Mouse (Mus musculus): ENCODE results near the gene Bbs12.

Gene Bbs12

DNA sequence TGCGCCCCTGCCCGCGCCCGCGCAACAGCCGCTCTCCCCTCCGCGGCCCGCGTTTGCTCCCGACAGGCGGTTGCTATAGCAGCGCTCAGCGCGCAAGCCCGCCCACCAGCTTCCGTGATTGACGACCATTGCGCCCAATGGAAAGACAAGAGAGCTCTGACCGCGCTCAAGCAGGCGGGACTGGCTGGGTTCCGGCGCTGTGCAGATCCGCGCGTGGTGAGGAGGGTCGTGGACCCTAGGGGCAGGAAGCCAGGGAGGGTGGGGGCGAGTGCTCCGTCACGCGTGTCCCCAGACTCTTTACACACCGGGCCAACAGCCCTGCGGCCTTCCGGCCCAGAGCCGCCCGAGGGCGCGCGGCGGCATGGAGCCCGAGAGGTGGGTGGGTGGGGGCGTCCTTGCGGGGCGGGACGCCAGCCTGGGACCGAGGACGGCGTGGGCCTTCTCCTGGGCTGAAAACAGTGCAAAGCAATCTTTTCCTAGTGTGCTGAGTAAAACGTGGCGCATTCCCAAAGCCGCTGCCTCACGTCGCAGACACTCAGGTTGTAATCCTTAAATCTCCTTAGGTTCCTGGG, at the start of gene Bbs12, which contains the start of gene Cetn4:
Gene Bbs12 (plus strand): TSS at position 185 of the 572 bp plus-strand sequence.
Gene Cetn4 (minus strand): TSS at position 339 of the 572 bp plus-strand sequence.
- DNase-seq, result peak; percentile 98

- DNase-seq, result no peak
These were observed 44.0 kb upstream of the Bbs12 start for GRCm38 (mm10) chr3:37268338-37268737.

DNA sequence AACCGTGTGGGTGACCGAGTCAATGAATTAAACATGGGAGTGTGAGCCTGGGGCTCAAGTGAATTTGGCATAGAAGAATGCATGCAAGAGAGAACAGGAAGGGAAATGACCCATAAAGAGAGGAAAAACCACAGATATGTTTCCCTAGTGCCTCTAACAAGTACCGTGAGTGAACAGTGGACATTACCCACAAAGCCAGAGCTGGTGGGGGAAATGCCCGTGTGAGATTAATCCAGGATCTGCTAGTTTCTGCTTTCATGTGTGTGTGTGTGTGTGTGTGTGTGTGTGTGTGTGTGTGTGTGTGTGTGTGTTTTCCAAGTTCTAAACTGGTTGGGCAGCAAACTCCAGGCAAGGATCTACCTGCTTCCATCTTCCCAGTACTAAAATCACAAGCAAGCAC, 42.4 kb upstream of the Bbs12 start:
- no peak for DNase-seq

DNA sequence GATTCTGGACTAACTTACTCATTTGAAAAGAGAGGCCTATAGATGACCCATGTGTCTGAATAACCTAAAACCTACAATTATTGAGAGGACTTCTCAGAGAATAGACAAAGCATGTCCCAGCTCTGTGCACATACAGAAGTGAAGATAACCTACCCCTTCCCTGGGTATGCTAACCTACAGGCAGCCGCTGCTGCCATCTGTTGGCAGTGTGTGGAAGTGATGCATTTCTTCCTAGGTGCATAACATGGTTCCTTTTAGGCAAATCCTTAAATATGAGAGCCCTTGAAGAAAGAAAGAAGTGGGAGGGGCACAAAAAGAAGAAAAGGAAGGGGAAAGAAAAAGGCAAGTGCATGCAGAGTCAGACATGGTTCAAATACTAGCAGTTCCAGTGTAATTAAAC, 41.1 kb upstream of the Bbs12 start:
- DNase-seq, result peak; percentile 78

- DNase-seq, result no peak
These were observed 39.3 kb upstream of the Bbs12 start for GRCm38 (mm10) chr3:37273092-37273491.

DNA sequence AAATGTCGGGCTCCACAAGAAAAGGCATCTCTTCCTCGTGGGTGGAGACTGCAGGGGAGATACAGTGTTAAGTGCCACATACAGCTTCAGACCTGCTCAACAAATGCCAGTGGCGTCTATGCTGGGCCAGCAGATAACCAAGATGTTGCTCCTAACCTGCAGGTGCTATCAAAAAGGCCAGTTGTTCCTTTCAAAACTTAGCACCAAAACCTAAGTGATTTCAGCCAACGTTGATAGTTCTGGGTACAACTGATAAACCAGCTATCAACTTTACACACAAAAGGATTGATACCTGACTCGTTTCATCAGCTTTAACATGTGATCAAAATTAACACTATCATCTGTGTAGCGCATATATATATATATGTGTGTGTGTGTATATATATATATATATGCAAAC, 37.7 kb upstream of the Bbs12 start:
- DNase-seq, result no peak

GRCm38 (mm10) chr3:37280221-37280620, 32.1 kb upstream of the Bbs12 start:
- DNase-seq, result no peak

DNA sequence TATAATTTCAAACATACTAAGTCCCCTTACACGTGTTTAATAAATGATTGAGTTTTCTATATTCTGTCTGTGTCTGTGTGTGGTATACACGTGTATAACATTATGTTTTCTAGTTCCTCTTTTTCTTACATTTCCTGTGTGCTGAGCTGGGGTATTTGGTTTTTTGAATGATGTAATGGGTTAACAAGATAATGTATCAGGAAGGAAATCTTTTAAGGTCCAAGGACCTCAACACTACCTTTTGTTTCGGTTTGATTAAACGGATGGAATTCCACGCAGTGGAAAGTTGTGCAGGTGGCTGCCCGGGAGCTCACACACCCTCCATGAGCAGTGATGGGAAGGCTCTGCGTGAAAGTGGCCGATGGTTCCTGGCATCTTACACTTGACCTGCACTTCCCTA, 31.5 kb upstream of the Bbs12 start:
- DNase-seq, result no peak

- DNase-seq, result no peak
These were observed 29.9 kb upstream of the Bbs12 start for GRCm38 (mm10) chr3:37282299-37282922.

GRCm38 (mm10) chr3:37283234-37283633, 29.1 kb upstream of the Bbs12 start:
- DNase-seq, result no peak

GRCm38 (mm10) chr3:37289237-37289636, 23.1 kb upstream of the Bbs12 start:
- DNase-seq, result no peak

DNA sequence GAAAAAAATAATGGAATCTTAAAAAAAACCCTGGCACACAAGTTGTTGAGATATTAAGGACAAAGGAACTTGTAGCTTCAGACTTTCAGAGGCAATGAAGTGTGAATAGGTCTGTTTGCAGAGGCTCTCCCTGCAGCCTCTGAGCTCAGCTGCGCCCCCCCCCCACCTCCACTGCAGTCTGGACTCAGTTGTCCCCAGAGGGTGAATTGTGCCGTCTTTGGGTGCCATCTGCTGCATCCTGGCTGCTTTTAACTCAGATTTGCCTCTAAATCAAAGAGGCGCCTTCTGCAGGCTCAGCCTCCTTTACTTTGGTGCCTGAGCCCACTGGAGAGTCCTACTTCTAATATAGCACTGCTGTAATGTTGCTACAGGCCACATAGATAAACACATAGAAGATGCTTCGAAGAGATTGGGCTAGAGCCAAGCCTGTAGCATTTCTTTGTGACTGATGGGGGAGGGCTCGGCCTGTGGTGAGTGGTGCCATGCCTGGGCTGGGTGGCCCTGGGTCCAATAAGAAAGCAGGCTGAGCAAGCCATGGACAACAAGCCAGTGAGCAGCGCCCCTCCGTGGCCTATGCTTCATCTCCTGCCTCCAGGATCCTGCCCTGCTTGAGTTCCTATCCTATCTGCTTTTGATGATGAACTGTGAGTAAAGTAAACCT, 21.3 kb upstream of the Bbs12 start:
- no peak for DNase-seq

DNA sequence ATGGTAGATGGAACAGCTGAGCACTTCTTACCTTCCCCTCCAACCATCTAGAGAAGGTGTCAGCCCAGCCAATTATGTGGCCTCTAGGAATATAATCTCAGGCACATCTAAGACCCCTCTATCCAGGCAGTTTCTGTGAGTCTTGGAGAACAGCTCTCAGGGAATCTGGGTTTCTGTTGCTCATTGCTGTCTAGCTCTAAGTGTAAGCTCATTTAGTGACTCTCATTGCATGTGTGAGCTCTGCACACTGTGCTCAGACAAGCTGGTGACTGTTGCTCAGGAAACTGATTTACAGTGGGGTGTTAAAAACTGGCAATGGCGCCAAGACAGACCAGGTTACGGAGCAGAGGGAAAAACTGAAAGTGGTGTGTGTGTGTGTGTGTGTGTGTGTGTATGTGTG, 20.4 kb upstream of the Bbs12 start:
- DNase-seq, result no peak

- DNase-seq, result no peak
These were observed 19.7 kb upstream of the Bbs12 start for GRCm38 (mm10) chr3:37292654-37293053.

- no peak for DNase-seq
These were observed 12.9 kb upstream of the Bbs12 start for GRCm38 (mm10) chr3:37299470-37299869.

DNA sequence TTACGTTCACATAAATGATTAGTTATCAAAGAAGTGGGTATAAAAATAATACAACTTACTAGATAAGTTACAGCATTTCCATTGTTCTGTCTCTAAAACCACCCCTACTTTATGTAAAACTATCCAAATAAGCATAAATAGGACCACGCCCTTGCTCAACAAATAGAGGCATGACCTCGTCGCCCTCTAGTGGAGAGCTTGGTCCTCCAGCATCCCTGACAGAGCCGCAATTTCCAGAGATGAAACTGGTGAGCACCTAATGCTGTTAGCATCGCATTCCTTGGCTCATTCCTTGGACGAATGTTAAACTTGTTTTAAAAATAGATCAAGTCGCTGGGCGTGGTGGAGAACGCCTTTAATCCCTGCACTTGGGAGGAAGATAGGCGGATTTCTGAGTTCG, 9.7 kb upstream of the Bbs12 start:
- peak; percentile 78 for DNase-seq

DNA sequence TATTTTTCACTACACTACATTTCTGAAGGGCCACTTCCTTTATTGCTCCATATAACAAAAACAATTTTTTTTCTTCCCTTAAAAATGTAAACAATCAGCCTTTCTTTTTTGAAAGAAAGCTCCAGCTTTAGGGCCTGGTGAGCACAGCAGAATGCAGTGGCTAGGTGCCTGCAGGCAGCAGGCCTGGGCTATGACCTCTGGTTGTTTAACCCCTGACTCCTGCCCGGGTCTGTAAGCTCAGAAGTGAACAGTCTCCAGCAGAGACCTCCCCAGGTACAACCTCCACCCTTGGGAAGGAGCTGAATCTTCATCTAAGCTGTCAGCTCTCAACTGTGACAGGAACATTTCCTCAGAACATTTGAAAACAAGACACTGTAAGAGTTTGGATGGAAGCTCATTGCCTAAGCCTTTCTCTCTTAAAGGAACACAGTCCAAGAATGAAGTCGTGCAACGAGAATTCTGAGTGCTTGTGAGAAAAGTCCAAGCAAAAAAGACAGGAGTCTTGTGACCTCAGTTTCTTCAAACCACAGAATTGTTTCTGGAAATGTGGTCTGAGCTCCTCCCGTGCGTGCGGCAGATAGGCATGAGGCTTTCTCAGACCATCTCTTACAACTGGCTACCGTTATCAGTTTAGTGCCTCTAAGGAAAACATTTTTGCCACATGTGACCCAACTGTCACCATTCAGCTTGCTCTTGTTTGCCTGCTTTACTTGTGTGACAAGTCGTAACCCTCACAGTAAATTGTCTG, 8.8 kb upstream of the Bbs12 start:
- DNase-seq, result no peak

DNA sequence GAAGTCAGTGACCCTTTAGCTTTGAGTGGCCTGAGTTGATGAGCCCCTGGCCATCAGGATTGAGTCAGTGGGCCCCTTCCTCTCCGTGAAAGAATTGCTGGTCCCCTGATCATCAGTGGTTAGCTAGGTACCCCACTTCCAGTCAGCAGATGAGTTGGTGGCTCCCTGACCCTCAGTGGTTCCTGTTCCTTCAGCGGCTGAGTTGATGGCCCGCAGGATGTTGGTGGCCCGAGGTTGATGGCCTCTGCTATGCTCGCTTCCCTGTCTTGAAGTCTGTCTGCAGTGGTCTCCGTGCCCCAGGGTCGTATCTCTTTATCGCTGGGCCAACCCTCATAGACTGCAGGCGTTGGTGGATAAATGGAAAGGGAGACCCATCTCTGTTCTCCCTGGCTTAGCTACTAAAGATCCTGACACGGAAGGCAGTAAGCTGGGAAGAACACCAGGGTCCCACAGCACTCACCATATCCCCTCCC, 421 bp upstream of the Bbs12 start:
- no peak for DNase-seq

GRCm38 (mm10) chr3:37313371-37313770, 1.0 kb downstream of the Bbs12 start:
- no peak for DNase-seq

DNA sequence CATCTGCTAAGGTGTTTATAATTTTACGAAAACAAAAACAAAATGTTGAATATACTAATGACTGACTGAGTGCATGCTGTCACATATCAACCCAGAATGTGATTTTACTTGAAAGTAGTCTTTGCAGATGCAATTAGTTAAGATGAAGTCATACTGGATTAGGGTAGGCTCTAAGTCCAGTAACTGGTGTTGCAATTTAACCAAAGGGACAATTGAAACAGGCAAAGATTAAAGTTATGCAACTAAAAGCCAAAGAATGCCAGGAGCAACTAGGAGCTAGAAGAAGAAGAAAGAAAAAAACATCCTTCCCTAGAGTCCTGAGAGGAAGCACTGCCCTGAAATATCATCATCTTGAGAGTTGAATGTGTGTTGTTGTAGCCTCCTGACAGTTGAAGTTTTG, 3.9 kb downstream of the Bbs12 start:
- DNase-seq, result no peak

GRCm38 (mm10) chr3:37324310-37324709, 12.0 kb downstream of the Bbs12 start:
- DNase-seq, result no peak

- no peak for DNase-seq
These were observed 13.2 kb downstream of the Bbs12 start for GRCm38 (mm10) chr3:37325317-37326112.

DNA sequence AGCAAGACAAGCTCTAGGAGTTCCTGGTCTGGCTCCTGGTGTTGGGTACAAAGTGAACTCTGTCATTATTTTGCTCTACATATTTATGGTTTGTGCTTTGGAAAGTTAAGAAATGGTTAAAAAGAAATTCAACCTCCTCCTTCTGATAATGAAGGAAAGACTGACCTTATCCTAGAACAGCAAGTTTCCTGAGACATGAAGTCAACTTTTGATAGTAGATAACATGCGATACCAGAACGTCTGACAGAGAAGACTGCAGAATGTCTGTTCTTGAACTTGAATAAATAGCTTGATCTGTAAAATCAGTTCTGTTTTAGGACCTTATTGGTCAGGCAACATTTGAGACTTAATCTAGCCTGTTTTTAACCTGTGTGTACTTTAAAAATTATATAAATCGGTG, 14.3 kb downstream of the Bbs12 start:
- DNase-seq, result no peak
